Mouse (Mus musculus): Measurements from ENCODE around the gene Coq9.

GRCm38 (mm10) chr8:94837662-94838574 is at the start of gene Coq9, which contains the start of gene Ciapin1:
- TF ChIP-seq TCF12 (IDR thresholded peaks at IDR 0.05; ENCODE audit: low read depth, low read length): peak; percentile 96
- TF ChIP-seq EP300 (IDR thresholded peaks at IDR 0.05; ENCODE audit: low read length): no peak
- TF ChIP-seq CTCF (conservative IDR thresholded peaks at IDR 0.05 in 1 of 2, IDR thresholded peaks at IDR 0.05 in 1 of 2; ENCODE audit: low read depth in 2 of 2, low read length in 2 of 2): no peak
- no peak; the same call in 1 of the 2 replicates for TF ChIP-seq MAX (IDR thresholded peaks at IDR 0.05; ENCODE audit: low read length)
- TF ChIP-seq TBP (conservative IDR thresholded peaks at IDR 0.05; ENCODE audit: low read depth, low read length): no peak; the same call in 1 of the 2 replicates
- TF ChIP-seq MAZ (IDR thresholded peaks at IDR 0.05; ENCODE audit: low read depth, low read length): no peak
- TF ChIP-seq POLR2AphosphoS2 (IDR thresholded peaks at IDR 0.05; ENCODE audit: low read depth, low read length): peak; percentile 91
- TF ChIP-seq JUND (conservative IDR thresholded peaks at IDR 0.05; ENCODE audit: low read depth, low read length): no peak
- no peak for TF ChIP-seq ZNF384 (IDR thresholded peaks at IDR 0.05; ENCODE audit: low read depth, low read length)
- TF ChIP-seq ELF1 (IDR thresholded peaks at IDR 0.05; ENCODE audit: low read depth, low read length): peak; percentile 70
- no peak for TF ChIP-seq RAD21 (IDR thresholded peaks at IDR 0.05; ENCODE audit: low read depth, low read length)

All from CH12.LX (cell line).